Mouse (Mus musculus) cerebellum, adult 18-20 months (tissue): ENCODE data around the gene Boc.
A peak's percentile ranks its signal among the peaks of the same experiment; 100 is the strongest.
"Not testable (repeated sequence)": the region's sequence is repeated elsewhere in the genome, so short reads cannot be mapped to it uniquely, and the experiment has no call there.

Source experiments
- DNase-seq, 2 experiments: peaks; one replicate each; pipeline ENCODE4 v3.0.0; 2021

The Boc gene

GRCm38 (mm10) chr16:44487194-44487593 is 71.5 kb downstream of the Boc start:
- DNase-seq: peak in 1 of 2 experiments; percentile 31

GRCm38 (mm10) chr16:44486612-44487011 is 72.1 kb downstream of the Boc start:
- DNase-seq: peak in 1 of 2 experiments; percentile 25

GRCm38 (mm10) chr16:44485691-44486090 is 73.0 kb downstream of the Boc start:
- peak in 1 of 2 experiments; percentile 15 for DNase-seq

DNA sequence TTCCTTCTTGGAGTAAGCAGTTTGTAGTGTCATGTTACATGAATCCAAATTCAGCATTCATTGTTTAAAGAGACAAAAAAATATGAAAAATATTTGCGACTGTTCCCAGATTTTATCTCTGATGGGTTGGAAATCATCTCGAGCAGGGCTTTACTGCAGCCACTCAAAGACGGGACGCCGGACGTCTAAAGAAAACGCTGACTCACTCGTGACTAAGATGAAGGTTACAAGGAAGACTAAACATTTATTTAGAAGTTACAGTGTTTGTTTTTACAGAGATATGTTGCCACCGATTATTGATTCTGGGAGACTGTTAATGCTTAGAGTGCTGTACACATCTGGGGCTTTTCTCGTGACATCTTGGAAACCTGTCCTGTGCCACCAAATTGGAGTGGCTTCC is 73.9 kb downstream of the Boc start:
- DNase-seq: peak in 1 of 2 experiments; percentile 12

DNA sequence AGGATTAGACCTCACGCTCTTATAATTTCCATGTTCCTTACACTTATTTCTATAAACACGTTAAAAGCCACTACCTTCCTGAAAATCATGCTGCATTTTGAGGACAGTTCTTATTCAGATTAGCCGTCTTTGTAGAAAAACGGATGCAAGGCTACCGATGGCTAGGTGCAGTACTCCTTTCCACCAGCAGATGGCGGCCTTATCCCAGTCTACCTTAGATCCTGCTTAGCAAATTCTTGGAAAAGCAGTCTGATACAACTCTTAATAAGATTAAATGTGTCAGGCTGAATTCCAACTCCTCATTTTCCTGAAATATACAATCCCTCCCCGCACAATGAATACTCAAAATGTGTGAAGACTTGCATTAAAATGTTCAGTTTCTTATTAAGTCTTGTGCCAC is 74.6 kb downstream of the Boc start:
- DNase-seq: peak; percentile 83 to 91

GRCm38 (mm10) chr16:44481599-44482593 is 76.8 kb downstream of the Boc start:
- peak in 1 of 2 experiments; percentile 20 for DNase-seq

GRCm38 (mm10) chr16:44480616-44481015 is 78.1 kb downstream of the Boc start:
- peak in 1 of 2 experiments; percentile 32 for DNase-seq

DNA sequence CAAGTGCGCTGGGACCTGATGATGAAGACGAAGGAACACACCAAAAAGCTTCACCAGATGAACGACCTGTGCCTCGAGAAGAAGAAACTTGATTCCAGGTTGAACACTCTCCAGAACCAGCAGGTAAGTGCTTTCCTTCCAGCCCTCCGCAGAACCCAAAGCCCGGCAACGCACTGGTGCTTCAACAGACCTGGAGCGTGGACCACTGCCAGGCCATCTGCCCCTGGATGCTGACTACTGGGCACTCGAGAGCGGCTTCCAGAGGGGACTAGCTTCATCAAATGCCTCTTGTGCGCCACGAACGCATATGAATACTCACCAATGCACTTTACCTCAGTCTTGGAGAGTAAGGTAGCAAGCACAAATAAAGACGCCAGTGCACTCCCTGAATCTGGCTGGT is 78.8 kb downstream of the Boc start:
- DNase-seq: peak; percentile 93 to 94

DNA sequence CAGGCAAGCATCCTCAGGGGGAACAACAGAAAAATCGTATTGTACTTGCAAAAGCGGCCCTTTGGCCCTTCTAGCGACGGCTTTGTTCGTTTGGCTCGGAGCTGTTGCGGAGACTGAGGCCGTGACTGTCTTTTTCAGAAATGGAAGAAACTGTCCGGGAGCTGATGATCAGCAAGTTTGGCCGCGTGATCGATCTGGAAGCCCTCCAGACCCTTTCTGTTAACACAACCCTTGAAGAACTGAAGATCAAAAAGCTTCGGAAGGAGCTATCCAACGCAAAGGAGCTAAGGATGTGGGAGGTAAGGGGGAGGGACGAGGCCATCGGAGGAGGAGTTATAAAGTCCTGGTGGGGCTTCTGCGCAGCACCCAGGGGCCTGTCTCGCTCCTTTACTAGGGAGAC is 79.9 kb downstream of the Boc start:
- peak in 1 of 2 experiments; percentile 28 for DNase-seq

DNA sequence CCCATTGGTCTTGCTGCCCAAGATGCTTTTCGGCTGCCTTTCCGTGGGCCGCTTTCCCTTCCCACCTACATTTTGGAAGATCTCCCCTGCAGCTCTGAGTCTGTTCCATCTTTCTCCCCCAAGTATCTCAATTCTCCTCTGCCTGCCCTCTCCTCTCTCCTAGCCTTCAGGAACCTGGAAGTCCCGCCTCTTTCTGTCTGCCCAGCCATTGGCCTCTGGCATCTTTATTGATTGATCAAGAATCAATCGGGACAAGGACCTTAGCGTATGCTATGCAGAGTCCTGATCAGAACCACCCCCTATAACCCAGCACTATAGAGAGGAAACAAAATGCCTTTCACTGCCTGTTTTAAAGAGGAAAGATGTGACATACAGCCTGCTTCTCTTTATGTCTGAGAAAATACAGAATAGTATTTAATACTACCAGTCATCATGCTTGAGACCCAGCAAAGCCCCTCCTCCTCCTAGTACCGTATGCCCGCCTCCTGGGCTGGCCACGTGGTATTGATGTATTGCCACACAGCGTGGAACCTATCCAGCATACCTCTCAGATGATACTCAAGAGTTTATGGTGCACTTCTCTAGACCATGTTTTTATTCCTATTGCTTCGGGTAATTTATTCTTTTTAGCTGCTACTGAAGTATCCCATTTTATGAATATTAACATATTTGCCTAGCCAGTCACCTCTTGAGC is 82.9 kb downstream of the Boc start:
- no peak for DNase-seq

DNA sequence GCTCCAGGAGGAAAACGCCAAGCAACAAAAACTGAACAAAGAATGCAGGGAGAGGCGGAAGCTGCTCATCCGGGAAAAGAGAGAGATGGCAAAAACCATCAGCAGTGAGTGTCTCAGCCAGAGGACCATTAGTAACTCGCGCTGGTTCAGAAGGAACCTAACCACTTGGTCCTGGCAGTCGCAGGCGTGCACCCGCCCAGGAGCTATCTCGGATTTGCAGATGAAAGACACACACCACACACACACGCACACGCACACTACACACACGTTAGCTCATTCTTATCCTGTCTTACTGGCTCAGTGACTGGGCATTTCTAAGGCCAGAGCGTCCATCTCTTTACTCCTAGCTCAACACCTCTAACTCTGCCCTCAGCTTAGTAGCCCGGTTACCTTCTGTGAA is 83.4 kb downstream of the Boc start:
- no peak for DNase-seq

GRCm38 (mm10) chr16:44460922-44461321 is 97.8 kb downstream of the Boc start:
- DNase-seq: no peak

DNA sequence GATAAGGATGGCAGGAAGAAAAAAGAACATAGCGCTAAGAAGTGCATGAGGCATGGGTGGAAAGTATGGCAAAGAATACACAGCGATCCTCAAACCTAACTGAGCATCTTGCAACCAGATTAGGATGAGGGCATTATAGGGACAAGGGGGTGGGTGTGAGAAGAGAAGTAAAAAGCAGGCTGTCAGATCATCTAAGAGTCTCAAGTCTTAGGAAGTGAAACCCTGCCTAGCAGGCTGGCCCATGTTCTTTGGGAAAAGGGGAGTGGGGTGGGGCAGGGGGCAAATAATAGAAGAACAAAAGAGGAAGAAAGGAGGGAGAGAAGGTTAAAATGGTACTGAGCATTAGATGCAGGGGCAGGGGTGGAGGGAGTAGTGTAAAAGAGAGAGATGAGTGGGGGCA is 99.9 kb downstream of the Boc start:
- DNase-seq: no peak

DNA sequence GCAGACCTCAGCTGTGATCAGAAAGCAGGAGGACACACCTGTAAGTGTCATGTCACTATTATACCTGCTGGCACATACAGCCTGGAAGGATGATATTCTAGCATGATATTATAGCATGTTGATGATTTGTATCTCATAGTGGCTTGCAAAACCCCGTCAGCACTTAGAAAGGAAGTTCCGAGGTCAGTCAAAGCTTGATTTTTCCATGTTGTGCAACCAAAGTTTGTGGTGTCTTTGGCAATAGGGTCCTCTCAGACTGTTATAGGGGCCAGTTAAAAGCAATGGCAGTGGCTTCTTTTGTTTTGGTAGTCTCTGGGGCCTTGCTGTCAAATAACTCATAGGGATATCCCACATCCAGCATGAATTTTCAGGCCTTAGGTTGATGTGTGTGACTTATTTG is 100.8 kb downstream of the Boc start:
- no peak for DNase-seq

DNA sequence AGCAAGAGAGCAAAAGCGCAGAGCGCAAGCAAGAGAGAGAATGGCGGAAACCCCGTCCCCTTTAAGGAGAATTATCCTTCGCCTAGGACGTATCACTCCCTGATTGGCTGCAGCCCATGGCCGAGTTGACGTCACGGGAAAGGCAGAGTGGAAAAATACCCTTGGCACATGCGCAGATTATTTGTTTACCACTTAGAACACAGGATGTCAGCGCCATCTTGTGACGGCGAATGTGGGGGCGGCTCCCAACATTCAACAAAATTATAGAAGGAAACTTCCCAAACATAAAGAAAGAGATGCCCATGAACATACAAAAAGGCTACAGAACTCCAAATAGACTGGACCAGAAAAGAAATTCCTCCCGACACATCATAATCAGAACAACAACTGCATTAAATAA is 116.8 kb downstream of the Boc start:
- DNase-seq: not testable (repeated sequence)

GRCm38 (mm10) chr16:44435481-44435880 is 123.2 kb downstream of the Boc start:
- DNase-seq: peak; percentile 7 to 12
